Comparison of ENCODE assay signal across 8 mouse cellular contexts in the genomic region with DNA sequence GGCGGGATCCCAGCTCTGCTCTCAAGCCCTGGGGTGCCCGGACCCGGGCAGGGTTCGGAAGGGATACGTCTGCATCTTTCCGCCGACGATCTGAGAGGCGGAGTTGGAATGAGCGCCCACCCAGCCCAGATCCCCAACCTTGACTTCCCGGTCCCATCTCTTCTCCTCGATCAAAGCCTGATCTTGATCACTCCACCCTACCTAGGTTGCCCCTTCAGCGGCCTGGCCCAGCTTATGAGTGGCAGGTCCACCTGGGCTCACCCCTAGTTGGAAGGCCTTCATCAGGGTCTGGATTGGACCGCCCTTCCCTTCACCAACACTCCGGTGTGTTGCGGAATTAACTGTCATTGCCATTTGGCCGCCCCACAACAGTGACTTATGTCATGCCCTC. TPM values are rescaled to one million over a fixed set of nuclear protein-coding genes. Genes with fewer than 3 reads are reported as not detected.
DNase-seq lines count a peak whose midpoint lies in the region; ATAC-seq lines count a peak whose summit lies in the region.

Rab15 (minus strand) TSS at position 258 of the 391 bp plus-strand sequence.

- ATAC-seq in kidney, embryonic 16.5 days (ENCODE audit: low FRiP score, low TSS enrichment): peak; percentile 17; the same call in 1 of the 2 replicates
- ATAC-seq in forebrain, embryonic 12.5 days (ENCODE audit: low FRiP score): no peak; the same call in 1 of the 2 replicates
- ATAC-seq in neural tube, embryonic 15.5 days (ENCODE audit: low FRiP score): peak; percentile 32

- H3K9ac ChIP-seq in kidney, embryonic 16.5 days (replicated peaks; ENCODE audit: low read length): peak within 1 kb of the TSS; percentile 72
- H3K9ac ChIP-seq in forebrain, embryonic 12.5 days: peak within 1 kb of the TSS; percentile 75
- peak within 1 kb of the TSS; percentile 93 for H3K9ac ChIP-seq in neural tube, embryonic 15.5 days (replicated peaks)

- H3K36me3 ChIP-seq in kidney, embryonic 16.5 days (ENCODE audit: insufficient read depth, low read length): no peaks in the 10 kb centered on the region
- no peaks in the 10 kb centered on the region for H3K36me3 ChIP-seq in forebrain, embryonic 12.5 days (replicated peaks)
- H3K36me3 ChIP-seq in limb, embryonic 10.5 days: no peaks in the 10 kb centered on the region
- no peaks in the 10 kb centered on the region for H3K36me3 ChIP-seq in neural tube, embryonic 15.5 days

- H3K4me3 ChIP-seq in kidney, embryonic 16.5 days (ENCODE audit: low read length): peak within 1 kb of the TSS; percentile 54
- H3K4me3 ChIP-seq in forebrain, embryonic 12.5 days (replicated peaks): peak within 1 kb of the TSS; percentile 69
- H3K4me3 ChIP-seq in limb, embryonic 10.5 days: peak within 1 kb of the TSS; percentile 74
- peak within 1 kb of the TSS; percentile 80 for H3K4me3 ChIP-seq in neural tube, embryonic 15.5 days (replicated peaks)

- H3K9me3 ChIP-seq in kidney, embryonic 16.5 days (ENCODE audit: low read length): no peaks in the 10 kb centered on the region
- H3K9me3 ChIP-seq in forebrain, embryonic 12.5 days: no peaks in the 10 kb centered on the region
- H3K9me3 ChIP-seq in limb, embryonic 10.5 days (replicated peaks): no peaks in the 10 kb centered on the region
- H3K9me3 ChIP-seq in neural tube, embryonic 15.5 days (replicated peaks): no peaks in the 10 kb centered on the region

- peaks cover 16% of the 10 kb centered on the region for H3K4me1 ChIP-seq in kidney, embryonic 16.5 days (ENCODE audit: insufficient read depth, low read length)
- peaks cover 29% of the 10 kb centered on the region for H3K4me1 ChIP-seq in forebrain, embryonic 12.5 days
- H3K4me1 ChIP-seq in limb, embryonic 10.5 days: peaks cover 28% of the 10 kb centered on the region
- H3K4me1 ChIP-seq in neural tube, embryonic 15.5 days: peaks cover 47% of the 10 kb centered on the region

- WGBS in kidney, embryonic 16.5 days: 2% methylated on average over 17 of the region's 17 CpGs
- WGBS in forebrain, embryonic 12.5 days: 2% methylated on average over 11 of the region's 17 CpGs
- 3% methylated on average over 17 of the region's 17 CpGs for WGBS in limb, embryonic 10.5 days
- 4% methylated on average over 16 of the region's 17 CpGs for WGBS in neural tube, embryonic 15.5 days

- DNase-seq in kidney, postnatal 10 days: no peak
- peak; percentile 71 for DNase-seq in cerebellum, adult 9-10 months
- peak; percentile 48 for DNase-seq in limb, embryonic 10.5 days (ENCODE audit: low spot score)
- DNase-seq in adrenal gland, postnatal 25 days: no peak
- DNase-seq in ovary, postnatal 10 days (ENCODE audit: low spot score): no peak

- H3K4me2 ChIP-seq in kidney, embryonic 16.5 days (replicated peaks; ENCODE audit: low read depth, low read length): peak within 1 kb of the TSS; percentile 75
- peak within 1 kb of the TSS; percentile 90 for H3K4me2 ChIP-seq in forebrain, embryonic 12.5 days
- H3K4me2 ChIP-seq in neural tube, embryonic 15.5 days: peak within 1 kb of the TSS; percentile 80

- no peak within 1 kb of the TSS for H3K27ac ChIP-seq in kidney, embryonic 16.5 days (ENCODE audit: low read length)
- peak within 1 kb of the TSS; percentile 56; the same call in 1 of the 2 replicates for H3K27ac ChIP-seq in forebrain, embryonic 12.5 days
- H3K27ac ChIP-seq in limb, embryonic 10.5 days: peak within 1 kb of the TSS; percentile 85
- peak within 1 kb of the TSS; percentile 85 for H3K27ac ChIP-seq in neural tube, embryonic 15.5 days (replicated peaks)

- peaks cover 37% of the 10 kb centered on the region for H3K27me3 ChIP-seq in kidney, embryonic 16.5 days (ENCODE audit: insufficient read depth, low read length)
- peaks cover 55% of the 10 kb centered on the region for H3K27me3 ChIP-seq in forebrain, embryonic 12.5 days
- H3K27me3 ChIP-seq in limb, embryonic 10.5 days (ENCODE audit: low read depth, poor library complexity, severe bottlenecking): peaks cover 68% of the 10 kb centered on the region
- H3K27me3 ChIP-seq in neural tube, embryonic 15.5 days (replicated peaks): 0 out of 2 replicates have a peak, but pooled peaks cover 3% of the 10 kb centered on the region

RNA-seq across cellular contexts. Expression of gene Rab15, which starts in this region (rescaled TPM):
- polyA plus RNA-seq in kidney, embryonic 16.5 days (2015; fragmentation: Nextera tagmentation; extraction: Ambion mirVana): 13.6 and 14.2 TPM in 2 replicates
- polyA plus RNA-seq in forebrain, embryonic 12.5 days (2016; fragmentation: Nextera tagmentation; extraction: Ambion mirVana): 11.8 and 13.8 TPM in 2 replicates
- 8.3 and 9.0 TPM in 2 replicates for polyA plus RNA-seq in limb, embryonic 10.5 days (2016; fragmentation: Nextera tagmentation; extraction: Ambion mirVana)
- 43.6 and 45.8 TPM in 2 replicates for polyA plus RNA-seq in neural tube, embryonic 15.5 days (2015; fragmentation: Nextera tagmentation; extraction: Ambion mirVana)
- total RNA-seq in adrenal gland, postnatal 25 days (2021): 1.6 and 3.3 TPM in 2 replicates

Comparison
In these comparisons a context has a peak if more than half of its experiments do, and no peak if none do; other contexts are left out.
1. DNase-seq: peak in cerebellum, adult 9-10 months (single experiment) and limb, embryonic 10.5 days (single experiment); none in kidney, postnatal 10 days (single experiment), adrenal gland, postnatal 25 days (single experiment) and ovary, postnatal 10 days (single experiment).
2. Peak in every context shown above with its lines, with median percentiles within 50 percentile points of each other: H3K4me2 ChIP-seq, H3K4me3 ChIP-seq and H3K9ac ChIP-seq.